Mouse (Mus musculus): ENCODE results near the gene Xxylt1.

GRCm38 (mm10) chr16:30990661-30991060, 90.6 kb downstream of the Xxylt1 start:
- TF ChIP-seq CTCF (IDR thresholded peaks at IDR 0.05; ENCODE audit: extremely low read depth, insufficient read depth, insufficient read length, insufficient replicate concordance) (no peak), POLR2A (IDR thresholded peaks at IDR 0.05; ENCODE audit: low read depth, low read length) (no peak)

All from spleen, adult 2 months (tissue).